Mouse (Mus musculus): ENCODE results near the gene Hat1. TPM values are rescaled to one million over a fixed set of nuclear protein-coding genes. Genes with fewer than 3 reads are reported as not detected.

Hat1 gene
- polyA plus RNA-seq, 1 experiment = 4.2 TPM

- no peak for TF ChIP-seq CTCF (IDR thresholded peaks at IDR 0.05; ENCODE audit: insufficient read depth, low read length)
- TF ChIP-seq POLR2A (IDR thresholded peaks at IDR 0.05; ENCODE audit: borderline replicate concordance, extremely low read depth, low read depth, low read length) = no peak
- Histone ChIP-seq H3K4me1 (ENCODE audit: control insufficient read depth, insufficient read depth, low read length) (no peaks in the 10 kb centered on the region), H3K4me3 (replicated peaks; ENCODE audit: extremely low read depth, low read depth, low read length) (no peak overlapping the region)
- WGBS = 98% methylated on average over 9 of the region's 9 CpGs
- no peak for DNase-seq
Observed at GRCm38 (mm10) chr2:71420895-71421425, 32.2 kb downstream of the Hat1 start.

GRCm38 (mm10) chr2:71424545-71424944 is 35.8 kb downstream of the Hat1 start:
- 85% methylated on average over 4 of the region's 4 CpGs for WGBS
- no peaks in the 10 kb centered on the region for H3K4me1 ChIP-seq (ENCODE audit: control insufficient read depth, insufficient read depth, low read length)
- DNase-seq = no peak
- H3K4me3 ChIP-seq (replicated peaks; ENCODE audit: extremely low read depth, low read depth, low read length) = no peak overlapping the region
- TF ChIP-seq CTCF (IDR thresholded peaks at IDR 0.05; ENCODE audit: insufficient read depth, low read length) (no peak), POLR2A (IDR thresholded peaks at IDR 0.05; ENCODE audit: borderline replicate concordance, extremely low read depth, low read depth, low read length) (no peak)

GRCm38 (mm10) chr2:71435440-71435839 is 46.7 kb downstream of the Hat1 start:
- 75% methylated on average over 4 of the region's 4 CpGs for WGBS
- TF ChIP-seq CTCF (IDR thresholded peaks at IDR 0.05; ENCODE audit: insufficient read depth, low read length) (no peak), POLR2A (IDR thresholded peaks at IDR 0.05; ENCODE audit: borderline replicate concordance, extremely low read depth, low read depth, low read length) (no peak)
- no peak for DNase-seq

GRCm38 (mm10) chr2:71443376-71443775 is 54.6 kb downstream of the Hat1 start:
- WGBS = 35% methylated on average over 2 of the region's 2 CpGs
- no peaks in the 10 kb centered on the region for H3K4me1 ChIP-seq (ENCODE audit: control insufficient read depth, insufficient read depth, low read length)
- no peak for DNase-seq

More at GRCm38 (mm10) chr2:71435440-71435839, 46.7 kb downstream of the Hat1 start:
- H3K4me3 ChIP-seq (replicated peaks; ENCODE audit: extremely low read depth, low read depth, low read length) = no peak overlapping the region
- H3K4me1 ChIP-seq (ENCODE audit: control insufficient read depth, insufficient read depth, low read length) = no peaks in the 10 kb centered on the region

GRCm38 (mm10) chr2:71445536-71446196 is 56.9 kb downstream of the Hat1 start:
- H3K4me3 ChIP-seq (replicated peaks; ENCODE audit: extremely low read depth, low read depth, low read length) = no peak overlapping the region
- no peaks in the 10 kb centered on the region for H3K4me1 ChIP-seq (ENCODE audit: control insufficient read depth, insufficient read depth, low read length)
- TF ChIP-seq CTCF (IDR thresholded peaks at IDR 0.05; ENCODE audit: insufficient read depth, low read length) = no peak
- no peak for TF ChIP-seq POLR2A (IDR thresholded peaks at IDR 0.05; ENCODE audit: borderline replicate concordance, extremely low read depth, low read depth, low read length)
- 61% methylated on average over 17 of the region's 17 CpGs for WGBS
- no peak for DNase-seq

More at GRCm38 (mm10) chr2:71443376-71443775, 54.6 kb downstream of the Hat1 start:
- TF ChIP-seq POLR2A (IDR thresholded peaks at IDR 0.05; ENCODE audit: borderline replicate concordance, extremely low read depth, low read depth, low read length) = no peak
- TF ChIP-seq CTCF (IDR thresholded peaks at IDR 0.05; ENCODE audit: insufficient read depth, low read length) = no peak
- H3K4me3 ChIP-seq (replicated peaks; ENCODE audit: extremely low read depth, low read depth, low read length) = no peak overlapping the region

GRCm38 (mm10) chr2:71449604-71450003 is 60.8 kb downstream of the Hat1 start:
- DNase-seq = no peak
- TF ChIP-seq CTCF (IDR thresholded peaks at IDR 0.05; ENCODE audit: insufficient read depth, low read length) = no peak
- no peak for TF ChIP-seq POLR2A (IDR thresholded peaks at IDR 0.05; ENCODE audit: borderline replicate concordance, extremely low read depth, low read depth, low read length)
- WGBS = 11% methylated on average over 2 of the region's 2 CpGs

GRCm38 (mm10) chr2:71451761-71452160 is 63.0 kb downstream of the Hat1 start:
- no peak for TF ChIP-seq POLR2A (IDR thresholded peaks at IDR 0.05; ENCODE audit: borderline replicate concordance, extremely low read depth, low read depth, low read length)
- TF ChIP-seq CTCF (IDR thresholded peaks at IDR 0.05; ENCODE audit: insufficient read depth, low read length) = no peak

More at GRCm38 (mm10) chr2:71449604-71450003, 60.8 kb downstream of the Hat1 start:
- H3K4me3 ChIP-seq (replicated peaks; ENCODE audit: extremely low read depth, low read depth, low read length) = no peak overlapping the region
- H3K4me1 ChIP-seq (ENCODE audit: control insufficient read depth, insufficient read depth, low read length) = no peaks in the 10 kb centered on the region; the same call in 1 of the 2 replicates

GRCm38 (mm10) chr2:71453161-71453916 is 64.6 kb downstream of the Hat1 start, which contains the start of gene Metap1d:
Metap1d (plus strand) TSS chr2:71453276.
- Histone ChIP-seq H3K4me3 (replicated peaks; ENCODE audit: extremely low read depth, low read depth, low read length) (peak within 1 kb of the TSS; percentile 96), H3K4me1 (ENCODE audit: control insufficient read depth, insufficient read depth, low read length) (no peaks in the 10 kb centered on the region; the same call in 1 of the 2 replicates)
- DNase-seq = peak; percentile 90
- WGBS = under 1% methylated on average over 61 of the region's 61 CpGs
- TF ChIP-seq CTCF (IDR thresholded peaks at IDR 0.05; ENCODE audit: insufficient read depth, low read length) (no peak), POLR2A (IDR thresholded peaks at IDR 0.05; ENCODE audit: borderline replicate concordance, extremely low read depth, low read depth, low read length) (peak; percentile 67; the same call in 1 of the 2 replicates)

More at GRCm38 (mm10) chr2:71451761-71452160, 63.0 kb downstream of the Hat1 start:
- Histone ChIP-seq H3K4me1 (ENCODE audit: control insufficient read depth, insufficient read depth, low read length) (no peaks in the 10 kb centered on the region; the same call in 1 of the 2 replicates), H3K4me3 (replicated peaks; ENCODE audit: extremely low read depth, low read depth, low read length) (no peak overlapping the region)
- 73% methylated on average over 5 of the region's 5 CpGs for WGBS
- DNase-seq = no peak

GRCm38 (mm10) chr2:71453917-71454260 is 65.1 kb downstream of the Hat1 start:
- no peak overlapping the region for H3K4me3 ChIP-seq (replicated peaks; ENCODE audit: extremely low read depth, low read depth, low read length)
- no peak for DNase-seq
- no peaks in the 10 kb centered on the region; the same call in 1 of the 2 replicates for H3K4me1 ChIP-seq (ENCODE audit: control insufficient read depth, insufficient read depth, low read length)
- TF ChIP-seq POLR2A (IDR thresholded peaks at IDR 0.05; ENCODE audit: borderline replicate concordance, extremely low read depth, low read depth, low read length) = no peak
- no peak for TF ChIP-seq CTCF (IDR thresholded peaks at IDR 0.05; ENCODE audit: insufficient read depth, low read length)
- 27% methylated on average over 4 of the region's 4 CpGs for WGBS
